Mouse (Mus musculus) thymus, postnatal 25 days (tissue): Measurements from ENCODE around the gene Trim63.
A peak's percentile ranks its signal among the peaks of the same experiment; 100 is the strongest.

ENCODE experiments used
- DNase-seq: peaks from one replicate; pipeline ENCODE4 v3.0.0; 2022

Trim63 gene

GRCm38 (mm10) chr4:134343071-134344031, 28.4 kb downstream of the Trim63 start, which contains the start of gene Slc30a2:
TSS of gene Slc30a2 (plus strand) at chr4:134343181.
- no peak for DNase-seq

GRCm38 (mm10) chr4:134344620-134345019, 29.7 kb downstream of the Trim63 start:
- DNase-seq = no peak

- DNase-seq = no peak
These were observed 30.9 kb downstream of the Trim63 start for GRCm38 (mm10) chr4:134345802-134346201.

GRCm38 (mm10) chr4:134348078-134348477, 33.2 kb downstream of the Trim63 start:
- DNase-seq = no peak

- DNase-seq = no peak
These were observed 33.6 kb downstream of the Trim63 start for GRCm38 (mm10) chr4:134348545-134348944.

GRCm38 (mm10) chr4:134349829-134350228, 34.9 kb downstream of the Trim63 start:
- DNase-seq = no peak

- no peak for DNase-seq
These were observed 35.7 kb downstream of the Trim63 start for GRCm38 (mm10) chr4:134350641-134351040.

- no peak for DNase-seq
These were observed 36.7 kb downstream of the Trim63 start for GRCm38 (mm10) chr4:134351329-134352260.

- DNase-seq = no peak
These were observed 37.4 kb downstream of the Trim63 start for GRCm38 (mm10) chr4:134352261-134352707.

- no peak for DNase-seq
These were observed 38.0 kb downstream of the Trim63 start for GRCm38 (mm10) chr4:134352929-134353328.

- DNase-seq = no peak
These were observed 38.8 kb downstream of the Trim63 start for GRCm38 (mm10) chr4:134353527-134354409.

- no peak for DNase-seq
These were observed 41.0 kb downstream of the Trim63 start for GRCm38 (mm10) chr4:134355841-134356452.

- peak; percentile 71 for DNase-seq
These were observed 41.9 kb downstream of the Trim63 start for GRCm38 (mm10) chr4:134356591-134357460.

GRCm38 (mm10) chr4:134357461-134357771, 42.5 kb downstream of the Trim63 start:
- no peak for DNase-seq

- no peak for DNase-seq
These were observed 44.7 kb downstream of the Trim63 start for GRCm38 (mm10) chr4:134359649-134360048.

GRCm38 (mm10) chr4:134361215-134361614, 46.3 kb downstream of the Trim63 start:
- DNase-seq = peak; percentile 18

- DNase-seq = no peak
These were observed 47.2 kb downstream of the Trim63 start for GRCm38 (mm10) chr4:134362124-134362523.

GRCm38 (mm10) chr4:134362586-134362985, 47.7 kb downstream of the Trim63 start:
- peak; percentile 80 for DNase-seq

GRCm38 (mm10) chr4:134365280-134365679, 50.4 kb downstream of the Trim63 start:
- no peak for DNase-seq

GRCm38 (mm10) chr4:134370649-134371221, 55.8 kb downstream of the Trim63 start:
- DNase-seq = no peak
